9 mouse cellular contexts compared by ENCODE assay signal in the genomic region with DNA sequence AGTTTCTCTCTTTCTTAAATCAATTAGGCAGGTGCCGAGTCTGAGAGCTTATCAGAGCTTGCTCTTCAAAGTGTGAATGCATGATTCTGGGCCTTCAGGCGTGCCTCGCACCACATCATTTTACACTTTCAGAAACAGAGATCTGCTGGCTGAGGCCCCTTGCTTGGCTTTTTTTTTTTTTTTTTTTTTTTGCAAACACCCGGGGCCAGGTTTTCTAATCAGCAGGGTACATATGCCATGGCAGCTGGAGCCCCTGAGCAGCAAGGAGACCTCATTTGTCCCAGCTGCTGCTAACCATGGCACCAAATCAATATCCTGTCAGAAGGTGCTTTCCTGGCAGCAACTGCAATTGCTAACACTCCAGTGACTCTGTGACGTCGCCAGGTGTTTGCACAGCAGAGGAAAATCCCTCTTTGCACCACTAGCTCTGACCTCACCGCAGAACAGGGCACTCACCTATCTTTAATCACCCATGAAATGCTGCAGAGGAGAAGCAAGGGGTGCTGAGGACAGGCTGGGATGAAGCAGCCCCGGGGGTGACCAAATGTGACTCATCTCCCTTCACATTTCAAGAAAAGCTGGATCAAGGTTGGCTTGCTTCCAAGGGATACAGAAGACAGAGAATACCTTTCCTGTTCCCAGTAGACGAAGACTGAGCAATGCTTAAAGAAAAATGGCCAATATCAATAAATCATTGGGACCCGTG.
DNase-seq lines count a peak whose midpoint lies in the region; ATAC-seq lines count a peak whose summit lies in the region.
"Had no signal": no experiment of that assay in that cellular context is flagged by ENCODE, and none has a peak within 500 bp of the region (broad histone marks: within the 10 kb centered on the region; RNA-seq: fewer than 3 reads in every experiment).

No protein-coding gene starts in this region.

- 80% methylated on average over 10 of the region's 10 CpGs for WGBS in forebrain, embryonic 12.5 days
- WGBS in forebrain, embryonic 11.5 days: 81% methylated on average over 10 of the region's 10 CpGs
- 37% methylated on average over 10 of the region's 10 CpGs for WGBS in liver, embryonic 16.5 days (ENCODE audit: insufficient replicate concordance)
- 45% methylated on average over 10 of the region's 10 CpGs for WGBS in liver, embryonic 11.5 days
- WGBS in embryonic facial prominence, embryonic 13.5 days: 69% methylated on average over 10 of the region's 10 CpGs
- 58% methylated on average over 10 of the region's 10 CpGs for WGBS in midbrain, embryonic 16.5 days

- H3K27ac ChIP-seq in forebrain, embryonic 12.5 days: no peak overlapping the region
- H3K27ac ChIP-seq in forebrain, embryonic 11.5 days (ENCODE audit: low read depth, low read length): no peak overlapping the region
- H3K27ac ChIP-seq in liver, embryonic 16.5 days (ENCODE audit: low read length): no peak overlapping the region
- H3K27ac ChIP-seq in liver, embryonic 11.5 days (ENCODE audit: low read depth, low read length): no peak overlapping the region
- H3K27ac ChIP-seq in embryonic facial prominence, embryonic 13.5 days: no peak overlapping the region
- no peak overlapping the region for H3K27ac ChIP-seq in midbrain, embryonic 16.5 days (ENCODE audit: low read length)

- no peaks in the 10 kb centered on the region for H3K4me1 ChIP-seq in forebrain, embryonic 12.5 days
- H3K4me1 ChIP-seq in forebrain, embryonic 11.5 days (replicated peaks; ENCODE audit: control insufficient read depth, insufficient read depth, low read length): no peaks in the 10 kb centered on the region
- H3K4me1 ChIP-seq in liver, embryonic 16.5 days (ENCODE audit: control insufficient read depth, low read depth, low read length): no peaks in the 10 kb centered on the region
- H3K4me1 ChIP-seq in liver, embryonic 11.5 days (replicated peaks; ENCODE audit: control insufficient read depth, insufficient read depth, low read length): no peaks in the 10 kb centered on the region
- 0 out of 2 replicates have a peak, but pooled peaks cover 2% of the 10 kb centered on the region for H3K4me1 ChIP-seq in embryonic facial prominence, embryonic 13.5 days
- H3K4me1 ChIP-seq in midbrain, embryonic 16.5 days (ENCODE audit: control insufficient read depth, insufficient read depth, low read length): 0 out of 2 replicates have a peak, but pooled peaks cover 2% of the 10 kb centered on the region

- H3K9me3 ChIP-seq in forebrain, embryonic 12.5 days: no peaks in the 10 kb centered on the region
- no peaks in the 10 kb centered on the region for H3K9me3 ChIP-seq in forebrain, embryonic 11.5 days (ENCODE audit: control insufficient read depth, low read length)
- H3K9me3 ChIP-seq in liver, embryonic 16.5 days (replicated peaks; ENCODE audit: control insufficient read depth, low read length): no peaks in the 10 kb centered on the region
- no peaks in the 10 kb centered on the region for H3K9me3 ChIP-seq in liver, embryonic 11.5 days (ENCODE audit: control insufficient read depth, low read length)
- H3K9me3 ChIP-seq in embryonic facial prominence, embryonic 13.5 days: no peaks in the 10 kb centered on the region
- H3K9me3 ChIP-seq in midbrain, embryonic 16.5 days (replicated peaks; ENCODE audit: control insufficient read depth, low read length, poor library complexity, severe bottlenecking): no peaks in the 10 kb centered on the region

- H3K27me3 ChIP-seq in forebrain, embryonic 12.5 days: no peaks in the 10 kb centered on the region
- H3K27me3 ChIP-seq in forebrain, embryonic 11.5 days (ENCODE audit: control insufficient read depth, insufficient read depth, low read length): no peaks in the 10 kb centered on the region
- H3K27me3 ChIP-seq in liver, embryonic 16.5 days (ENCODE audit: control insufficient read depth, insufficient read depth, low read depth, low read length): no peaks in the 10 kb centered on the region
- H3K27me3 ChIP-seq in liver, embryonic 11.5 days (replicated peaks; ENCODE audit: control insufficient read depth, insufficient read depth, low read length): no peaks in the 10 kb centered on the region
- H3K27me3 ChIP-seq in embryonic facial prominence, embryonic 13.5 days: no peaks in the 10 kb centered on the region
- H3K27me3 ChIP-seq in midbrain, embryonic 16.5 days (ENCODE audit: control insufficient read depth, insufficient read depth, low read depth, low read length): no peaks in the 10 kb centered on the region

- no peaks in the 10 kb centered on the region for H3K36me3 ChIP-seq in forebrain, embryonic 12.5 days (replicated peaks)
- no peaks in the 10 kb centered on the region for H3K36me3 ChIP-seq in forebrain, embryonic 11.5 days (ENCODE audit: control insufficient read depth, insufficient read depth, low read length)
- no peaks in the 10 kb centered on the region for H3K36me3 ChIP-seq in liver, embryonic 16.5 days (ENCODE audit: control insufficient read depth, insufficient read depth)
- H3K36me3 ChIP-seq in liver, embryonic 11.5 days (ENCODE audit: control insufficient read depth, insufficient read depth, low read length): no peaks in the 10 kb centered on the region
- H3K36me3 ChIP-seq in embryonic facial prominence, embryonic 13.5 days: no peaks in the 10 kb centered on the region
- no peaks in the 10 kb centered on the region for H3K36me3 ChIP-seq in midbrain, embryonic 16.5 days (ENCODE audit: control insufficient read depth, insufficient read depth, low read length)

- ATAC-seq in forebrain, embryonic 12.5 days (ENCODE audit: low FRiP score): peak; percentile 30; the same call in 1 of the 2 replicates
- no peak for ATAC-seq in forebrain, embryonic 11.5 days (replicated peaks; ENCODE audit: low FRiP score)
- peak; percentile 27; the same call in 1 of the 2 replicates for ATAC-seq in liver, embryonic 16.5 days (ENCODE audit: low read depth)
- ATAC-seq in liver, embryonic 11.5 days (replicated peaks; ENCODE audit: low FRiP score): no peak
- ATAC-seq in embryonic facial prominence, embryonic 13.5 days (ENCODE audit: insufficient number of reproducible peaks, insufficient read depth, low FRiP score, low TSS enrichment, low read depth): 0 out of 2 replicates have a peak, but pooled peaks have one; percentile 23
- peak; percentile 77 for ATAC-seq in midbrain, embryonic 16.5 days

- H3K9ac ChIP-seq in forebrain, embryonic 12.5 days: no peak overlapping the region
- no peak overlapping the region for H3K9ac ChIP-seq in forebrain, embryonic 11.5 days (ENCODE audit: low read length)
- H3K9ac ChIP-seq in liver, embryonic 16.5 days (ENCODE audit: low read depth, low read length): no peak overlapping the region
- no peak overlapping the region for H3K9ac ChIP-seq in liver, embryonic 11.5 days (ENCODE audit: low read depth, low read length)
- H3K9ac ChIP-seq in embryonic facial prominence, embryonic 13.5 days: no peak overlapping the region
- no peak overlapping the region for H3K9ac ChIP-seq in midbrain, embryonic 16.5 days (ENCODE audit: low read depth, low read length)

- H3K4me2 ChIP-seq in forebrain, embryonic 12.5 days: no peak overlapping the region
- H3K4me2 ChIP-seq in forebrain, embryonic 11.5 days (ENCODE audit: low read depth, low read length, severe bottlenecking): no peak overlapping the region
- H3K4me2 ChIP-seq in liver, embryonic 16.5 days (ENCODE audit: low read depth, low read length): no peak overlapping the region
- H3K4me2 ChIP-seq in liver, embryonic 11.5 days: no peak overlapping the region
- no peak overlapping the region for H3K4me2 ChIP-seq in embryonic facial prominence, embryonic 13.5 days
- H3K4me2 ChIP-seq in midbrain, embryonic 16.5 days (ENCODE audit: low read length): no peak overlapping the region

- DNase-seq in forebrain, embryonic 11.5 days (ENCODE audit: low spot score): no peak
- DNase-seq in liver, embryonic 11.5 days (ENCODE audit: low spot score): no peak
- no peak for DNase-seq in thymus, postnatal 10 days (ENCODE audit: low spot score in 2 of 2)
- DNase-seq in yolk sac, embryonic 10.5 days (ENCODE audit: low spot score): no peak
- DNase-seq: right cerebral cortex, postnatal 25 days had no signal

- no peak overlapping the region for H3K4me3 ChIP-seq in forebrain, embryonic 12.5 days (replicated peaks)
- no peak overlapping the region for H3K4me3 ChIP-seq in forebrain, embryonic 11.5 days (ENCODE audit: low read depth, low read length)
- no peak overlapping the region for H3K4me3 ChIP-seq in liver, embryonic 16.5 days (ENCODE audit: low read depth, low read length)
- H3K4me3 ChIP-seq in liver, embryonic 11.5 days (ENCODE audit: low read depth, low read length): no peak overlapping the region
- H3K4me3 ChIP-seq in embryonic facial prominence, embryonic 13.5 days: no peak overlapping the region
- no peak overlapping the region for H3K4me3 ChIP-seq in midbrain, embryonic 16.5 days (ENCODE audit: low read depth, low read length)

Comparison
In these comparisons a context has a peak if more than half of its experiments do, and no peak if none do; other contexts are left out.
1. ATAC-seq: peak in forebrain, embryonic 12.5 days (single experiment), liver, embryonic 16.5 days (single experiment), embryonic facial prominence, embryonic 13.5 days (single experiment) and midbrain, embryonic 16.5 days (single experiment); none in forebrain, embryonic 11.5 days (single experiment) and liver, embryonic 11.5 days (single experiment).